Mouse (Mus musculus) lung, postnatal 0 days (tissue): ENCODE data around the gene Fgd2. TPM values are rescaled to one million over a fixed set of nuclear protein-coding genes. Genes with fewer than 3 reads are reported as not detected.

Source experiments
- ATAC-seq: fragments of 200-750 bp; cut with Nextera tagmentation; 2 replicates; pipeline ENCODE4 v1.8.0; 2017; ENCODE audit warnings: moderate library complexity
- DNase-seq: peaks from one replicate; pipeline ENCODE4 v3.0.0-alpha.2; 2016; ENCODE audit warnings: low spot score
- H3K27ac ChIP-seq: fragments of 300-500 bp; sonication (generic); 2 replicates; pipeline ENCODE4 v1.5.1; 2014; ENCODE audit warnings: antibody characterized with exemption, mild to moderate bottlenecking, low read length, mixed read lengths
- H3K27me3 ChIP-seq: fragments of 300-500 bp; sonication (generic); replicated peaks from 2 replicates; pipeline ENCODE4 v1.6.1; 2014; ENCODE audit warnings: low read length, mixed read lengths; ENCODE audit not compliant: insufficient read depth
- H3K36me3 ChIP-seq: fragments of 300-500 bp; sonication (generic); 2 replicates; pipeline ENCODE4 v1.6.1; 2014; ENCODE audit warnings: low read length, mixed read lengths; ENCODE audit not compliant: insufficient read depth
- H3K4me1 ChIP-seq: fragments of 300-500 bp; sonication (generic); 2 replicates; pipeline ENCODE4 v1.6.1; 2014; ENCODE audit warnings: antibody characterized with exemption, low read depth, low read length, mixed read lengths; ENCODE audit not compliant: insufficient read depth
- H3K4me2 ChIP-seq: fragments of 300-500 bp; sonication (generic); replicated peaks from 2 replicates; pipeline ENCODE4 v1.6.1; 2014; ENCODE audit warnings: low read depth, mild to moderate bottlenecking, low read length, moderate library complexity, mixed read lengths
- H3K4me3 ChIP-seq: fragments of 300-500 bp; sonication (generic); 2 replicates; pipeline ENCODE4 v1.5.1; 2014; ENCODE audit warnings: low read depth, low read length
- H3K9ac ChIP-seq: fragments of 300-500 bp; sonication (generic); replicated peaks from 2 replicates; pipeline ENCODE4 v1.6.1; 2014; ENCODE audit warnings: low read depth, mild to moderate bottlenecking
- H3K9me3 ChIP-seq: fragments of 300-500 bp; sonication (generic); 2 replicates; pipeline ENCODE4 v1.6.1; 2016; ENCODE audit warnings: low read length, mixed read lengths
- CTCF ChIP-seq: IDR thresholded peaks from 2 replicates; pipeline ENCODE4 v1.5.1; 2016; ENCODE audit warnings: antibody characterized with exemption, mild to moderate bottlenecking
- EP300 ChIP-seq: IDR thresholded peaks from 2 replicates; pipeline ENCODE4 v1.6.1; 2016; ENCODE audit warnings: antibody characterized with exemption, mild to moderate bottlenecking, control low read depth
- WGBS: fragments of 180-500 bp; shearing (Covaris S2); extraction: QIAGEN DNeasy Blood & Tissue Kit; methylation state at CpG from one replicate; pipeline ENCODE4 v1.1.7; 2014; 5-methylcytosine and 5-hydroxymethylcytosine counted together
- polyA plus RNA-seq: library from polyadenylated mRNA; unstranded; fragments of >200 nt; fragmentation: Nextera tagmentation; extraction: Ambion mirVana; gene quantifications from 2 replicates; pipeline ENCODE4 v1.2.1, GENCODE M21; 2015

Gene Fgd2
- polyA plus RNA-seq, 1 experiment from 2014 or later, result 11.9 TPM

- Histone ChIP-seq H3K27me3 (no peaks in the 10 kb centered on the region; the same call in 1 of the 2 replicates), H3K27ac (no peak overlapping the region), H3K4me1 (no peaks in the 10 kb centered on the region; the same call in 1 of the 2 replicates), H3K4me3 (no peak overlapping the region), H3K4me2 (no peak overlapping the region), H3K36me3 (no peaks in the 10 kb centered on the region), H3K9ac (no peak overlapping the region), H3K9me3 (no peaks in the 10 kb centered on the region)
- 77% methylated on average over 13 of the region's 13 CpGs for WGBS
- no peak for ATAC-seq
- TF ChIP-seq CTCF (no peak), EP300 (no peak)
- no peak for DNase-seq
Observed at GRCm38 (mm10) chr17:29325831-29326230, 34.9 kb upstream of the Fgd2 start.

DNA sequence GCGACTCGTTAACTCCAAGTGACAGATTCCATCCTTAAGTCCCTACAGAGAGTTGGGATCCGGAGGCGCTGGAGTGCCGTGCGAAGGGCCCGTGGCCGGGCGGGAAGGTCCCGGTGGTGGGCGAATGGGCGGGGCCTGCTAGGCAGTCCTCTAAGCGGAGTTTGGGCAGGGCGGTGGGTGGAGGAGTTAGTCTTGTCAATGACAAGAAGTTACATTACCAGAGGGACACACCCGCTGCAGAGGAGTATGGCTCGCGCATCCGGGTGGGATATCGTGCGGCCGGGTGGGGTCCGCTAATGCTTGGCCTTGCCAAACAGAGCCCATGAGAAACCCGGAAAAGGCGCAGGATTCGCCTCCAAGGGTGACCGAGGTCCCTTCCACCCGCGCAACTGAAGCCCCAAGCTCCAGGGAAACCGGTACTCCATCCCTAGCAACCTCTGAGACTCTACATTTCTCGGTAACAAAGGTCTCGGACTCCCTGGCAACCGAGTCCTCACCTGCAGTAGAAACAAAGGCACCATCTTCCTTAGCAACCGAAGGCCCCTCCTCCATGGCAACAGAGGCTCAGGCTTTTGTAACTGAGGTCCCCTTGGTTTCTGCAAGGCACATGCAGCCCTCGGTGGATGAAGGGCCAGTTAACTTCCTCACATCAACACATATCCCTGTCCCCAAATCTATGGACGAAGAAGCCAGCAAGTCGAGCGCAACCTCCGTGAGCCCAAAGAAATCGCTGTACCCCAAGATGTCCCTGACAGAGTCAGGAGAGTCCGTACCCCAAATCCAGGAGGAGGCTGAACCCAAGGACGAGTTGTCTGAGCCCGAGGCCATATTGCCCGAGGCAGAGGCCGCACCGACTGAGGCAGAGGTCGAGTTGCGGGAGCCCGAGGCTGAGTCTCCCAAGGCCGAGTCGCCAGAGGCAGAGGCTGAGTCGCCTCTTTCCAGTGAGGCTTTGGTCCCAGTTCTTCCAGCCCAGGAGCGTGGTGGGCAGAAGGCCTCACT, 33.9 kb upstream of the Fgd2 start:
- Histone ChIP-seq H3K9ac (no peak overlapping the region), H3K27me3 (no peaks in the 10 kb centered on the region), H3K9me3 (no peaks in the 10 kb centered on the region), H3K4me1 (no peaks in the 10 kb centered on the region; the same call in 1 of the 2 replicates), H3K36me3 (peaks cover 3% of the 10 kb centered on the region; the same call in 1 of the 2 replicates), H3K4me2 (peak overlapping the region; percentile 41), H3K4me3 (no peak overlapping the region), H3K27ac (no peak overlapping the region)
- ATAC-seq (peak; percentile 11; the same call in 1 of the 2 replicates), DNase-seq (no peak)
- WGBS, result 29% methylated on average over 51 of the region's 52 CpGs
- no peak for TF ChIP-seq CTCF
- TF ChIP-seq EP300, result no peak

DNA sequence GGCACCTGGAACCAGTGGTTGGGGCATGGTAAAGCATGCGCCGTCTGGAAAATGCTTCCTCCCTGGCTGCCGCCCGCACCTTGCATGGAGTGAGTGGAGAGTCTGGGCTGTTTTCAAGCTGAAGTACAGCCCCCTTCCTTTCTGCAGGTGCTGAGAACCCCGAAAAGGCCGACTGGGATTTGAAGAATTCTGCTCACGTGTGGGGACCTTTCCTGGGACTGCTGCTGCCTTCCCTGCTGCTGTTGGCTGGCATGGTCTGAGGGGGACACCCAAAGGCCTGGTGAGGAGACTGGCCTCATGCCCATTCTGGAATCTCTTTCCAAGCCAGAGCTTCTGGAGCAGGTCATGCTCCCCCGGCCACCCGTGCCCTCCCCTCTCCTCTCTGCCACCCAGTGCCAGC, 33.0 kb upstream of the Fgd2 start:
- ATAC-seq (no peak), DNase-seq (no peak)
- H3K27me3 ChIP-seq, result no peaks in the 10 kb centered on the region
- no peak overlapping the region for H3K27ac ChIP-seq
- no peak overlapping the region for H3K4me3 ChIP-seq
- 79% methylated on average over 9 of the region's 9 CpGs for WGBS
- no peak overlapping the region for H3K9ac ChIP-seq
- no peaks in the 10 kb centered on the region; the same call in 1 of the 2 replicates for H3K4me1 ChIP-seq
- TF ChIP-seq CTCF (no peak), EP300 (no peak)
- no peak overlapping the region for H3K4me2 ChIP-seq
- peaks cover 10% of the 10 kb centered on the region; the same call in 1 of the 2 replicates for H3K36me3 ChIP-seq
- H3K9me3 ChIP-seq, result no peaks in the 10 kb centered on the region

DNA sequence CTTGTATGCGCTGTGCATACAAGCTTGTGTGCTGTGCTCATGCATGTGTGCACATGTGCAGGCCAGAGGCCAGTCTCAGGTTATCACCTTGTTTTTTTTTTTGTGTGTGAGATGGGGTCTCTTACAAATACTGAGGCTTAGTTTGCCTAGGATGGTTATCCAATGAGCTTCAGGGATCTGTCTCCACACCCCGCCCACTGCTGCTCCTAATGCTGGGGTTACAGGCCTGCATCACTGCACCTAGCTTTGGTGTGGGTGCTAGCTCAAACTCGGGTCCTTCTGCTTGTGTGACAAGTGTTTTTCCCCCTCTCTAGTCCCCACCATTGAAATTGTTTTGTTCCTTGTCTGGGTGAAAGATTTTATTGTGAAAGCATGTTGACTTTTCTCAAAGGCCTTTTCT, 30.5 kb upstream of the Fgd2 start:
- DNase-seq (no peak), ATAC-seq (no peak)
- Histone ChIP-seq H3K4me3 (no peak overlapping the region), H3K9ac (no peak overlapping the region), H3K4me1 (no peaks in the 10 kb centered on the region; the same call in 1 of the 2 replicates), H3K4me2 (no peak overlapping the region), H3K36me3 (peaks cover 27% of the 10 kb centered on the region; the same call in 1 of the 2 replicates), H3K27ac (no peak overlapping the region), H3K9me3 (no peaks in the 10 kb centered on the region), H3K27me3 (no peaks in the 10 kb centered on the region)
- 79% methylated on average over 3 of the region's 3 CpGs for WGBS
- TF ChIP-seq CTCF (no peak), EP300 (no peak)

- peaks cover 32% of the 10 kb centered on the region; the same call in 1 of the 2 replicates for H3K36me3 ChIP-seq
- H3K27me3 ChIP-seq, result no peaks in the 10 kb centered on the region
- no peaks in the 10 kb centered on the region; the same call in 1 of the 2 replicates for H3K4me1 ChIP-seq
- H3K9ac ChIP-seq, result no peak overlapping the region
- H3K27ac ChIP-seq, result no peak overlapping the region
- no peaks in the 10 kb centered on the region for H3K9me3 ChIP-seq
- ATAC-seq (no peak), DNase-seq (no peak)
- no peak overlapping the region for H3K4me3 ChIP-seq
- TF ChIP-seq EP300 (no peak), CTCF (0 out of 2 replicates have a peak, but pooled peaks have one; percentile 5)
- no peak overlapping the region for H3K4me2 ChIP-seq
- WGBS, result 35% methylated on average over 5 of the region's 5 CpGs
Observed at GRCm38 (mm10) chr17:29330671-29331410, 29.9 kb upstream of the Fgd2 start.

DNA sequence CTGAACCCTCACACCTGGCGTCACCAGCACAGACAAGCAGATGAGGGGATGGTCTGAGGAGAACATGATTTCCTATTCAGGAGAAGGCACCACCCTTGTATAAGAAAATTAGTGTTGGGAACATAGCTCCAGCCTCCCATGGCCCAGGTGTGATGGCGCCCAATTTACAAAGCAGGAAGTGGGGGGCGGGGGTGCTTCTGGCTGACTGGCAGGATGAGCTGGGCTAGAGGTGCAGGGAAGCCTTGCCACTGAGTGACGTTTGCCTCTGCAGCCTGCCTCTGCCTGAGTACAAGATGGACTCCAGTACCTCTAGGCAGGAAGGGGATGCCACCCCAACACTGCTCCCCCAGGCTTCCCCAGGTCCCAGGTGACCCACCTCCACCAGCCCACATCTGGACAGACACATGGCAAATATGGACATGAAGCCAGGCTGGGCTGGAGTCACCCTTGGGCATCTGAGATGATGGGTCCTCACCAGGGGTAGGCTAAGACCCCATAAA, 28.5 kb upstream of the Fgd2 start:
- no peaks in the 10 kb centered on the region for H3K4me1 ChIP-seq
- H3K27me3 ChIP-seq, result no peaks in the 10 kb centered on the region
- no peaks in the 10 kb centered on the region for H3K9me3 ChIP-seq
- H3K4me3 ChIP-seq, result no peak overlapping the region
- 75% methylated on average over 4 of the region's 4 CpGs for WGBS
- no peak overlapping the region for H3K4me2 ChIP-seq
- no peak overlapping the region for H3K27ac ChIP-seq
- peaks cover 41% of the 10 kb centered on the region for H3K36me3 ChIP-seq
- no peak overlapping the region for H3K9ac ChIP-seq
- TF ChIP-seq CTCF, result no peak
- no peak for TF ChIP-seq EP300
- DNase-seq (no peak), ATAC-seq (no peak)
